Mouse (Mus musculus): ENCODE data around the gene Fn3krp. TPM values are rescaled to one million over a fixed set of nuclear protein-coding genes. Genes with fewer than 3 reads are reported as not detected.

Fn3krp gene
- polyA plus RNA-seq, 1 experiment from 2014 or later, result 3.0 TPM

- 0 out of 2 replicates have a peak, but pooled peaks cover 9% of the 10 kb centered on the region for H3K4me1 ChIP-seq
- 67% methylated on average over 2 of the region's 2 CpGs for WGBS
- no peaks in the 10 kb centered on the region for H3K36me3 ChIP-seq
- no peak overlapping the region for H3K4me3 ChIP-seq
- H3K9me3 ChIP-seq, result no peaks in the 10 kb centered on the region
- DNase-seq (ENCODE audit: low spot score), result no peak
- H3K27me3 ChIP-seq (ENCODE audit: insufficient read depth, poor library complexity, severe bottlenecking), result no peaks in the 10 kb centered on the region
- no peak overlapping the region for H3K27ac ChIP-seq
Measured at GRCm38 (mm10) chr11:121418932-121419331, 2.3 kb upstream of the Fn3krp start.

GRCm38 (mm10) chr11:121420379-121420778, 822 bp upstream of the Fn3krp start:
- Histone ChIP-seq H3K36me3 (no peaks in the 10 kb centered on the region), H3K9me3 (no peaks in the 10 kb centered on the region), H3K4me1 (0 out of 2 replicates have a peak, but pooled peaks cover 9% of the 10 kb centered on the region), H3K27ac (peak overlapping the region; percentile 84; the same call in 1 of the 2 replicates), H3K27me3 (ENCODE audit: insufficient read depth, poor library complexity, severe bottlenecking) (no peaks in the 10 kb centered on the region), H3K4me3 (peak overlapping the region; percentile 81)
- 57% methylated on average over 5 of the region's 5 CpGs for WGBS
- DNase-seq (ENCODE audit: low spot score), result no peak

- Histone ChIP-seq H3K9me3 (no peaks in the 10 kb centered on the region), H3K4me1 (0 out of 2 replicates have a peak, but pooled peaks cover 9% of the 10 kb centered on the region), H3K36me3 (no peaks in the 10 kb centered on the region), H3K27ac (peak overlapping the region; percentile 84), H3K4me3 (peak overlapping the region; percentile 81), H3K27me3 (ENCODE audit: insufficient read depth, poor library complexity, severe bottlenecking) (no peaks in the 10 kb centered on the region)
- no peak for DNase-seq (ENCODE audit: low spot score)
- 1% methylated on average over 28 of the region's 28 CpGs for WGBS
Measured at GRCm38 (mm10) chr11:121421553-121422173, 462 bp downstream of the Fn3krp start.

GRCm38 (mm10) chr11:121433397-121433796, 12.2 kb downstream of the Fn3krp start:
- Histone ChIP-seq H3K9me3 (no peaks in the 10 kb centered on the region), H3K36me3 (peaks cover 19% of the 10 kb centered on the region; the same call in 1 of the 2 replicates), H3K4me1 (peaks cover 21% of the 10 kb centered on the region), H3K27me3 (ENCODE audit: insufficient read depth, poor library complexity, severe bottlenecking) (0 out of 2 replicates have a peak, but pooled peaks cover 3% of the 10 kb centered on the region), H3K27ac (0 out of 2 replicates have a peak overlapping the region, but pooled peaks have one; percentile 17), H3K4me3 (no peak overlapping the region)
- DNase-seq (ENCODE audit: low spot score), result no peak
- WGBS, result 67% methylated on average over 4 of the region's 4 CpGs

GRCm38 (mm10) chr11:121434156-121435155, 13.3 kb downstream of the Fn3krp start, which contains the start of gene Fn3k:
Gene Fn3k, plus strand, starts transcription at chr11:121434913.
- Histone ChIP-seq H3K4me1 (peaks cover 21% of the 10 kb centered on the region), H3K27me3 (ENCODE audit: insufficient read depth, poor library complexity, severe bottlenecking) (0 out of 2 replicates have a peak, but pooled peaks cover 3% of the 10 kb centered on the region), H3K4me3 (peak within 1 kb of the TSS; percentile 57), H3K9me3 (no peaks in the 10 kb centered on the region), H3K36me3 (peaks cover 9% of the 10 kb centered on the region; the same call in 1 of the 2 replicates), H3K27ac (peak within 1 kb of the TSS; percentile 17)
- whole genome bisulfite sequencing, result 9% methylated on average over 30 of the region's 30 CpGs
- DNase-seq (ENCODE audit: low spot score), result peak; percentile 93

- WGBS, result 71% methylated on average over 5 of the region's 5 CpGs
- peaks cover 21% of the 10 kb centered on the region for H3K4me1 ChIP-seq
- H3K27me3 ChIP-seq (ENCODE audit: insufficient read depth, poor library complexity, severe bottlenecking), result 0 out of 2 replicates have a peak, but pooled peaks cover 3% of the 10 kb centered on the region
- no peak overlapping the region for H3K4me3 ChIP-seq
- H3K9me3 ChIP-seq, result no peaks in the 10 kb centered on the region
- DNase-seq (ENCODE audit: low spot score), result no peak
- H3K36me3 ChIP-seq, result no peaks in the 10 kb centered on the region
- no peak overlapping the region for H3K27ac ChIP-seq
Measured at GRCm38 (mm10) chr11:121437236-121437635, 16.0 kb downstream of the Fn3krp start.

GRCm38 (mm10) chr11:121439686-121440292, 18.6 kb downstream of the Fn3krp start:
- DNase-seq (ENCODE audit: low spot score), result no peak
- Histone ChIP-seq H3K4me3 (no peak overlapping the region), H3K36me3 (no peaks in the 10 kb centered on the region), H3K9me3 (no peaks in the 10 kb centered on the region), H3K27ac (no peak overlapping the region), H3K4me1 (peaks cover 5% of the 10 kb centered on the region; the same call in 1 of the 2 replicates), H3K27me3 (ENCODE audit: insufficient read depth, poor library complexity, severe bottlenecking) (0 out of 2 replicates have a peak, but pooled peaks cover 3% of the 10 kb centered on the region)
- 66% methylated on average over 5 of the region's 5 CpGs for WGBS

- H3K4me3 ChIP-seq, result no peak overlapping the region
- H3K27ac ChIP-seq, result no peak overlapping the region
- no peak for DNase-seq (ENCODE audit: low spot score)
- WGBS, result 83% methylated on average over 4 of the region's 4 CpGs
- no peaks in the 10 kb centered on the region for H3K36me3 ChIP-seq
- H3K4me1 ChIP-seq, result no peaks in the 10 kb centered on the region
- no peaks in the 10 kb centered on the region for H3K9me3 ChIP-seq
- H3K27me3 ChIP-seq (ENCODE audit: insufficient read depth, poor library complexity, severe bottlenecking), result no peaks in the 10 kb centered on the region
Measured at GRCm38 (mm10) chr11:121441653-121442052, 20.5 kb downstream of the Fn3krp start.

GRCm38 (mm10) chr11:121442076-121442475, 20.9 kb downstream of the Fn3krp start:
- Histone ChIP-seq H3K27ac (no peak overlapping the region), H3K36me3 (no peaks in the 10 kb centered on the region), H3K4me3 (no peak overlapping the region), H3K27me3 (ENCODE audit: insufficient read depth, poor library complexity, severe bottlenecking) (no peaks in the 10 kb centered on the region), H3K4me1 (no peaks in the 10 kb centered on the region), H3K9me3 (no peaks in the 10 kb centered on the region)
- 67% methylated on average over 2 of the region's 2 CpGs for WGBS
- DNase-seq (ENCODE audit: low spot score), result no peak

- Histone ChIP-seq H3K4me3 (peak overlapping the region; percentile 95), H3K27ac (peak overlapping the region; percentile 86), H3K36me3 (peaks cover 3% of the 10 kb centered on the region; the same call in 1 of the 2 replicates), H3K27me3 (ENCODE audit: insufficient read depth, poor library complexity, severe bottlenecking) (no peaks in the 10 kb centered on the region), H3K9me3 (no peaks in the 10 kb centered on the region), H3K4me1 (peaks cover 10% of the 10 kb centered on the region; the same call in 1 of the 2 replicates)
- no peak for DNase-seq (ENCODE audit: low spot score)
- 19% methylated on average over 9 of the region's 9 CpGs for WGBS
Measured at GRCm38 (mm10) chr11:121451216-121451726, 30.1 kb downstream of the Fn3krp start.

GRCm38 (mm10) chr11:121451753-121452635, 30.8 kb downstream of the Fn3krp start, which contains the start of gene Tbcd:
Gene Tbcd, plus strand, starts transcription at chr11:121451949.
- Histone ChIP-seq H3K36me3 (peaks cover 3% of the 10 kb centered on the region; the same call in 1 of the 2 replicates), H3K4me3 (peak within 1 kb of the TSS; percentile 95), H3K27me3 (ENCODE audit: insufficient read depth, poor library complexity, severe bottlenecking) (no peaks in the 10 kb centered on the region), H3K27ac (peak within 1 kb of the TSS; percentile 86), H3K4me1 (peaks cover 10% of the 10 kb centered on the region; the same call in 1 of the 2 replicates), H3K9me3 (no peaks in the 10 kb centered on the region)
- WGBS, result under 1% methylated on average over 58 of the region's 58 CpGs
- DNase-seq (ENCODE audit: low spot score), result peak; percentile 96
